ENCODE assay signal across 7 mouse cellular contexts in the genomic region with DNA sequence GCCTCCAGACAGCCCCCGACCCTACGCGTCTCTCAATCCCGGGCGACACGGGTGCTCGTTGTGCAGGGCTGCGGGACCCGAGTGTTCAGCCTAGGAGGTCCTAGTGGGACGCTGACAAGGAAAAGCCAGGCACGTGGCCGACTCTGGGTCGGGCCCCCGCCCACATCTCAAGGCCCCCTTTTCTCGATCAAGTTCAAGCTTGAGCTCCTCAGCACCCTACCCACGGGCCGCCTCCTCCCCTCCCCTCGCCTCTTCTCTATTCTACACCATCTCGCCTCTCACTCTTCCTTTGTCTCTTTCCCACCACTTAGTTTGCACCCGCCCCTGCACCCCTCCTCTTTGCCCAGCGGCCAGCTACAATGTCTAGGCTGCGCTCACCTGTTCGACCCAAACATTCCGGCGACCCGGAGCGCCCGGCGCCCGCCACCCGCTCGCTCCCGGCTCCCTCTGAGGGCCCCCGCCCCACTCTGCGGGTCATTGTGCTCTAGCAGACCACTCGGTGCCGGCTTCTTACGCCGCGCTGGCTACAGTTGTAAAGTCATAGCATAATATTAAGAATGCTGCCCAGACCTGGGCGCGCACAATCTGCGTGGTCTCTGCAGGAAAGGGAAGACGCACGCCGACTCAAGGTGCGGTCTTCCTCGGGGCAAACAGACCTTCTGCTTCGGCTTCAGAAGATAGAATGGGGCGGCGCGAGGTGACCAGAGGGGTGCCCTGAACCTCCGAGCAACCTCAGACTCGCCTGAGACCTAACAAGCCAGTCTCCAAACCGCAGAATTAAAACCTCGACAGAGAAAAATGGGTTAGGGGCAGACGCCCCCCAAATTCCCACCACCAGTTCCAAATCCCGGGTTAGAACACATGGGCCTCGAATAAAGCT. TPM values are rescaled to one million over a fixed set of nuclear protein-coding genes. Genes with fewer than 3 reads are reported as not detected.
DNase-seq lines count a peak whose midpoint lies in the region; ATAC-seq and TF ChIP-seq lines count a peak whose summit lies in the region.

No protein-coding gene starts in this region.

- peak; percentile 48 for ATAC-seq in liver, embryonic 12.5 days
- peak; percentile 41 for ATAC-seq in neural tube, embryonic 11.5 days (ENCODE audit: insufficient read depth, low FRiP score, low TSS enrichment)

- H3K27ac ChIP-seq in thymus, adult 2 months (ENCODE audit: control insufficient read depth, insufficient read depth, low read length): no peak overlapping the region
- H3K27ac ChIP-seq in liver, embryonic 12.5 days: peak overlapping the region; percentile 81
- peak overlapping the region; percentile 96 for H3K27ac ChIP-seq in neural tube, embryonic 11.5 days (ENCODE audit: low read depth, low read length)

- H3K4me2 ChIP-seq in liver, embryonic 12.5 days: peak overlapping the region; percentile 99
- peak overlapping the region; percentile 99 for H3K4me2 ChIP-seq in neural tube, embryonic 11.5 days (ENCODE audit: low read depth)

- intact Hi-C loops in heart, postnatal 14 days (cut with DNase I): no loop called here

- peak overlapping the region; percentile 45 for H3K4me3 ChIP-seq in thymus, adult 2 months (ENCODE audit: control insufficient read depth, insufficient read depth, low read length)
- peak overlapping the region; percentile 77 for H3K4me3 ChIP-seq in liver, embryonic 12.5 days
- H3K4me3 ChIP-seq in neural tube, embryonic 11.5 days (ENCODE audit: low read depth, low read length): peak overlapping the region; percentile 93

- H3K36me3 ChIP-seq in thymus, adult 2 months (ENCODE audit: control insufficient read depth, insufficient read depth, low read length): no peaks in the 10 kb centered on the region
- H3K36me3 ChIP-seq in liver, embryonic 12.5 days: no peaks in the 10 kb centered on the region; the same call in 1 of the 2 replicates
- H3K36me3 ChIP-seq in neural tube, embryonic 11.5 days (ENCODE audit: control insufficient read depth, insufficient read depth, low read length): no peaks in the 10 kb centered on the region

- no peak for TF ChIP-seq POLR2A in thymus, adult 2 months (IDR thresholded peaks at IDR 0.05; ENCODE audit: control insufficient read depth, extremely low read depth, insufficient read depth, low read length, poor library complexity)

- H3K9ac ChIP-seq in liver, embryonic 12.5 days: peak overlapping the region; percentile 79
- H3K9ac ChIP-seq in neural tube, embryonic 11.5 days (ENCODE audit: low read length): peak overlapping the region; percentile 87

- H3K27me3 ChIP-seq in thymus, adult 2 months (ENCODE audit: control insufficient read depth, insufficient read depth, low read length): no peaks in the 10 kb centered on the region; the same call in 1 of the 2 replicates
- H3K27me3 ChIP-seq in liver, embryonic 12.5 days (replicated peaks): peaks cover 25% of the 10 kb centered on the region
- H3K27me3 ChIP-seq in neural tube, embryonic 11.5 days (ENCODE audit: control insufficient read depth, insufficient read depth, low read length): no peaks in the 10 kb centered on the region

- peaks cover 21% of the 10 kb centered on the region for H3K4me1 ChIP-seq in thymus, adult 2 months (replicated peaks; ENCODE audit: control insufficient read depth, insufficient read depth, low read length)
- peaks cover 69% of the 10 kb centered on the region for H3K4me1 ChIP-seq in liver, embryonic 12.5 days
- H3K4me1 ChIP-seq in neural tube, embryonic 11.5 days (ENCODE audit: control insufficient read depth, insufficient read depth, low read length): peaks cover 30% of the 10 kb centered on the region

- WGBS in thymus, adult 2 months: under 1% methylated on average over 58 of the region's 59 CpGs
- under 1% methylated on average over 59 of the region's 59 CpGs for WGBS in liver, embryonic 12.5 days (ENCODE audit: insufficient replicate concordance)
- under 1% methylated on average over 58 of the region's 59 CpGs for WGBS in neural tube, embryonic 11.5 days

- no peak for TF ChIP-seq CTCF in thymus, adult 2 months (IDR thresholded peaks at IDR 0.05; ENCODE audit: borderline replicate concordance, control insufficient read depth, extremely low read depth, insufficient read depth, low read length, poor library complexity)

- DNase-seq in thymus, adult 2 months: peak; percentile 21
- no peak for DNase-seq in thymus, postnatal 0 days (ENCODE audit: low spot score)
- peak; percentile 52 for DNase-seq in embryo, embryonic 10 days (ENCODE audit: low spot score)
- peak; percentile 25 to 29 for DNase-seq in heart, postnatal 14 days
- DNase-seq in neural tube, embryonic 11.5 days (ENCODE audit: low spot score): peak; percentile 75
- no peak for DNase-seq in layer of hippocampus, postnatal 36 days

- no peaks in the 10 kb centered on the region for H3K9me3 ChIP-seq in liver, embryonic 12.5 days (replicated peaks)
- no peaks in the 10 kb centered on the region for H3K9me3 ChIP-seq in neural tube, embryonic 11.5 days (ENCODE audit: control insufficient read depth, low read length)

RNA-seq across cellular contexts. Expression of a gene that starts 47.2 kb away (rescaled TPM):
- not detected in 2 replicates for polyA plus RNA-seq in thymus, adult 2 months (2012; rRNA removed)
- not detected in 2 replicates for polyA plus RNA-seq in thymus, postnatal 0 days (2015; fragmentation: Nextera tagmentation; extraction: Ambion mirVana)
- not detected for total RNA-seq in heart, postnatal 14 days (2021)
- polyA plus RNA-seq in liver, embryonic 12.5 days (2016; fragmentation: Nextera tagmentation; extraction: Ambion mirVana): not detected in 2 replicates
- not detected in 2 replicates for polyA plus RNA-seq in neural tube, embryonic 11.5 days (2014; fragmentation: Nextera tagmentation; extraction: Ambion mirVana)
- not detected for total RNA-seq in layer of hippocampus, postnatal 36 days (2021)

Comparison
In these comparisons a context has a peak if more than half of its experiments do, and no peak if none do; other contexts are left out.
1. DNase-seq: peak in thymus, adult 2 months (single experiment), embryo, embryonic 10 days (single experiment), heart, postnatal 14 days (2 of 2) and neural tube, embryonic 11.5 days (single experiment); none in thymus, postnatal 0 days (single experiment) and layer of hippocampus, postnatal 36 days (0 of 2).
2. Peak in every context shown above with its lines, with median percentiles within 50 percentile points of each other: H3K4me3 ChIP-seq.